Mouse (Mus musculus): Measurements from ENCODE around the gene Yars. TPM values are rescaled to one million over a fixed set of nuclear protein-coding genes. Genes with fewer than 3 reads are reported as not detected.

The Yars gene
- polyA plus RNA-seq, 1 experiment from 2014 or later = 115 TPM

- Histone ChIP-seq H3K27me3 (ENCODE audit: control insufficient read depth, insufficient read depth, low read length) (peaks cover 41% of the 10 kb centered on the region), H3K4me2 (ENCODE audit: low read depth) (no peak overlapping the region), H3K9me3 (ENCODE audit: control insufficient read depth, low read length) (no peaks in the 10 kb centered on the region), H3K36me3 (ENCODE audit: control insufficient read depth, insufficient read depth, low read length) (no peaks in the 10 kb centered on the region), H3K27ac (ENCODE audit: low read depth, low read length) (no peak overlapping the region), H3K4me1 (ENCODE audit: control insufficient read depth, insufficient read depth, low read length) (peaks cover 12% of the 10 kb centered on the region), H3K9ac (ENCODE audit: low read length) (no peak overlapping the region), H3K4me3 (ENCODE audit: low read depth, low read length) (no peak overlapping the region)
- 27% methylated on average over 7 of the region's 7 CpGs for WGBS
- DNase-seq (ENCODE audit: low spot score) (no peak), ATAC-seq (ENCODE audit: insufficient read depth, low FRiP score, low TSS enrichment) (no peak)
Measured at GRCm38 (mm10) chr4:129249288-129249687, 59.7 kb downstream of the Yars start.

- no peak overlapping the region for H3K4me3 ChIP-seq (ENCODE audit: low read depth, low read length)
- DNase-seq (ENCODE audit: low spot score) (no peak), ATAC-seq (ENCODE audit: insufficient read depth, low FRiP score, low TSS enrichment) (no peak)
- H3K27me3 ChIP-seq (ENCODE audit: control insufficient read depth, insufficient read depth, low read length) = peaks cover 41% of the 10 kb centered on the region
- 13% methylated on average over 15 of the region's 15 CpGs for WGBS
- no peaks in the 10 kb centered on the region for H3K36me3 ChIP-seq (ENCODE audit: control insufficient read depth, insufficient read depth, low read length)
- H3K9me3 ChIP-seq (ENCODE audit: control insufficient read depth, low read length) = no peaks in the 10 kb centered on the region
- H3K27ac ChIP-seq (ENCODE audit: low read depth, low read length) = no peak overlapping the region
- H3K4me1 ChIP-seq (ENCODE audit: control insufficient read depth, insufficient read depth, low read length) = peaks cover 12% of the 10 kb centered on the region
- H3K9ac ChIP-seq (ENCODE audit: low read length) = peak overlapping the region; percentile 7; the same call in 1 of the 2 replicates
- peak overlapping the region; percentile 23 for H3K4me2 ChIP-seq (ENCODE audit: low read depth)
Measured at GRCm38 (mm10) chr4:129250759-129251481, 61.4 kb downstream of the Yars start.

GRCm38 (mm10) chr4:129251482-129252125 lies 62.0 kb downstream of the Yars start:
- peak; percentile 48 for DNase-seq (ENCODE audit: low spot score)
- Histone ChIP-seq H3K4me1 (ENCODE audit: control insufficient read depth, insufficient read depth, low read length) (peaks cover 15% of the 10 kb centered on the region), H3K9me3 (ENCODE audit: control insufficient read depth, low read length) (no peaks in the 10 kb centered on the region), H3K27ac (ENCODE audit: low read depth, low read length) (no peak overlapping the region), H3K9ac (ENCODE audit: low read length) (peak overlapping the region; percentile 7; the same call in 1 of the 2 replicates), H3K27me3 (ENCODE audit: control insufficient read depth, insufficient read depth, low read length) (peaks cover 36% of the 10 kb centered on the region), H3K4me3 (ENCODE audit: low read depth, low read length) (no peak overlapping the region), H3K36me3 (ENCODE audit: control insufficient read depth, insufficient read depth, low read length) (no peaks in the 10 kb centered on the region), H3K4me2 (ENCODE audit: low read depth) (peak overlapping the region; percentile 23)
- peak; percentile 41; the same call in 1 of the 2 replicates for ATAC-seq (ENCODE audit: insufficient read depth, low FRiP score, low TSS enrichment)
- 1% methylated on average over 15 of the region's 15 CpGs for WGBS

GRCm38 (mm10) chr4:129252492-129252891 lies 62.9 kb downstream of the Yars start:
- H3K9ac ChIP-seq (ENCODE audit: low read length) = no peak overlapping the region
- H3K4me1 ChIP-seq (ENCODE audit: control insufficient read depth, insufficient read depth, low read length) = peaks cover 15% of the 10 kb centered on the region
- no peak for ATAC-seq (ENCODE audit: insufficient read depth, low FRiP score, low TSS enrichment)
- no peak for DNase-seq (ENCODE audit: low spot score)
- H3K4me3 ChIP-seq (ENCODE audit: low read depth, low read length) = no peak overlapping the region
- no peak overlapping the region for H3K27ac ChIP-seq (ENCODE audit: low read depth, low read length)
- no peak overlapping the region for H3K4me2 ChIP-seq (ENCODE audit: low read depth)
- no peaks in the 10 kb centered on the region for H3K36me3 ChIP-seq (ENCODE audit: control insufficient read depth, insufficient read depth, low read length)
- WGBS = 89% methylated on average over 2 of the region's 2 CpGs
- H3K9me3 ChIP-seq (ENCODE audit: control insufficient read depth, low read length) = no peaks in the 10 kb centered on the region
- peaks cover 27% of the 10 kb centered on the region for H3K27me3 ChIP-seq (ENCODE audit: control insufficient read depth, insufficient read depth, low read length)

- Histone ChIP-seq H3K9ac (ENCODE audit: low read length) (no peak overlapping the region), H3K4me2 (ENCODE audit: low read depth) (no peak overlapping the region), H3K36me3 (ENCODE audit: control insufficient read depth, insufficient read depth, low read length) (no peaks in the 10 kb centered on the region), H3K4me1 (ENCODE audit: control insufficient read depth, insufficient read depth, low read length) (peaks cover 11% of the 10 kb centered on the region; the same call in 1 of the 2 replicates), H3K9me3 (ENCODE audit: control insufficient read depth, low read length) (no peaks in the 10 kb centered on the region), H3K27ac (ENCODE audit: low read depth, low read length) (no peak overlapping the region), H3K4me3 (ENCODE audit: low read depth, low read length) (no peak overlapping the region), H3K27me3 (ENCODE audit: control insufficient read depth, insufficient read depth, low read length) (peaks cover 9% of the 10 kb centered on the region; the same call in 1 of the 2 replicates)
- no peak for DNase-seq (ENCODE audit: low spot score)
- WGBS = 90% methylated on average over 3 of the region's 3 CpGs
- ATAC-seq (ENCODE audit: insufficient read depth, low FRiP score, low TSS enrichment) = no peak
Measured at GRCm38 (mm10) chr4:129254571-129254970, 65.0 kb downstream of the Yars start.

DNA sequence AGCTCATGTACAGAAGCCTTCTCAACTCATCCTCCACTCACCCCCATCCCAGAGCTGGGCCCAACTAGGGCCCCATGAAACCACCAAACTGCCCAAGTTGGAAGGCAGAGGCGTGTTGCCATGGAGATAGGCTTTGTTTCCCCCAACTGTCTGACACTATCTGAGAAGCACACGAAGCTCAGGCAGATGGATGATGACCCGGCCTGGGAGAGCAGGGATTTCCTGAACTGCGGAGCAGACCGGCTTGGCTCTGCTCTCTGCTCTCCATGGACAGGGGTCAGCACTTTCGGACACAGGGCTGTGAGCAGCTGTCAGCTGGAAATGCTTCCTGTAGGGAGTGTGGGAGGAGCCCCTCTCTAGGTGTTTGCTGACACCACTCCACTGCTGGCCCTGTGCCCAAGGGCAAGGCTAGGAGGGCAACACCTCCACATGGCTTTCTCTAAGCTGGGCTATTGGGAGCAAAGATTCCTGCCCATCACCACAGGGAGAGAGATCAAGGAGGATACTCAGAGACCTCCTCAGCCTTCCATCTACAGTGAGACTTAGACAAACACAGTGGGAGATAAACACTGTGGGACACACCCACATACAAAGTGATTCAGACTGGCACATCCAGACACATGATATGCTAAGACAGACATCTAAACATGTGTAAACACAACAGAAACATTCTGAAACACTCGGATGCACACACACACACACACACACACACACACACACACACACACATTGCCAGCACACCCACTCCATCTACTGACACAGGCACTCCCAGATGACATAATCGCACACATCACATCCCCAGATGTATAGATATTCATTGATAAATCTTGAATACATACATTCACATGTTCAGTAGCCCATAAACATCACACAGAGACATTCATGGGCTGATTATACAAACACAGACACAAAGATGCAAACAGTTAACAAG lies 67.2 kb downstream of the Yars start:
- WGBS = 32% methylated on average over 8 of the region's 8 CpGs
- H3K4me3 ChIP-seq (ENCODE audit: low read depth, low read length) = no peak overlapping the region
- 0 out of 2 replicates have a peak overlapping the region, but pooled peaks have one; percentile 11 for H3K27ac ChIP-seq (ENCODE audit: low read depth, low read length)
- peaks cover 6% of the 10 kb centered on the region for H3K4me1 ChIP-seq (ENCODE audit: control insufficient read depth, insufficient read depth, low read length)
- H3K9me3 ChIP-seq (ENCODE audit: control insufficient read depth, low read length) = no peaks in the 10 kb centered on the region
- no peaks in the 10 kb centered on the region for H3K36me3 ChIP-seq (ENCODE audit: control insufficient read depth, insufficient read depth, low read length)
- H3K27me3 ChIP-seq (ENCODE audit: control insufficient read depth, insufficient read depth, low read length) = no peaks in the 10 kb centered on the region
- DNase-seq (ENCODE audit: low spot score) (peak; percentile 45), ATAC-seq (ENCODE audit: insufficient read depth, low FRiP score, low TSS enrichment) (no peak)
- H3K4me2 ChIP-seq (ENCODE audit: low read depth) = no peak overlapping the region
- H3K9ac ChIP-seq (ENCODE audit: low read length) = no peak overlapping the region

GRCm38 (mm10) chr4:129259101-129259500 lies 69.5 kb downstream of the Yars start:
- H3K9me3 ChIP-seq (ENCODE audit: control insufficient read depth, low read length) = no peaks in the 10 kb centered on the region
- no peak for DNase-seq (ENCODE audit: low spot score)
- H3K4me2 ChIP-seq (ENCODE audit: low read depth) = no peak overlapping the region
- H3K36me3 ChIP-seq (ENCODE audit: control insufficient read depth, insufficient read depth, low read length) = no peaks in the 10 kb centered on the region
- H3K27me3 ChIP-seq (ENCODE audit: control insufficient read depth, insufficient read depth, low read length) = no peaks in the 10 kb centered on the region
- no peak overlapping the region for H3K9ac ChIP-seq (ENCODE audit: low read length)
- ATAC-seq (ENCODE audit: insufficient read depth, low FRiP score, low TSS enrichment) = no peak
- H3K4me1 ChIP-seq (ENCODE audit: control insufficient read depth, insufficient read depth, low read length) = peaks cover 10% of the 10 kb centered on the region
- 75% methylated on average over 4 of the region's 4 CpGs for WGBS
- H3K27ac ChIP-seq (ENCODE audit: low read depth, low read length) = no peak overlapping the region
- no peak overlapping the region for H3K4me3 ChIP-seq (ENCODE audit: low read depth, low read length)

DNA sequence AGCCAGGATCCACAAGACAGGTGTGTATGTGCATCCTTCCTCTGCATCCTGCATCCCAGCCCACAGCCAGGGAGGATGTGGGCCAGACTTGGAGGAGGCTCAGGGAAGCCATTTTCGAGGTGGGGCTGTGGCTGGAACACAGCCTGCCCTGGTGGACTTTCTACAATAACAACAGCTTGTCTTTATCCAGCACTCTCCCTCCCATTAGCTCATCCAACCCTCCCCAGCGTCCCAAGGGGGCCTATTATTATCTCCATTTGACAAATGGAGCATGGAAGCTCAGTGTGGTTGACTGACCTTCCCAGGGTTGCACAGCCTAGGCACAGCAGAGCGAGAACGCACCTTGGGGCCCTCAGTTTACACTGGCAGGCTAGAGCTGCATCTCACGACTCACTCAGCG lies 71.1 kb downstream of the Yars start:
- Histone ChIP-seq H3K36me3 (ENCODE audit: control insufficient read depth, insufficient read depth, low read length) (no peaks in the 10 kb centered on the region), H3K9me3 (ENCODE audit: control insufficient read depth, low read length) (no peaks in the 10 kb centered on the region), H3K27ac (ENCODE audit: low read depth, low read length) (no peak overlapping the region), H3K4me1 (ENCODE audit: control insufficient read depth, insufficient read depth, low read length) (peaks cover 10% of the 10 kb centered on the region), H3K27me3 (ENCODE audit: control insufficient read depth, insufficient read depth, low read length) (no peaks in the 10 kb centered on the region), H3K4me2 (ENCODE audit: low read depth) (no peak overlapping the region), H3K4me3 (ENCODE audit: low read depth, low read length) (no peak overlapping the region), H3K9ac (ENCODE audit: low read length) (0 out of 2 replicates have a peak overlapping the region, but pooled peaks have one; percentile 1)
- WGBS = 25% methylated on average over 6 of the region's 6 CpGs
- no peak for ATAC-seq (ENCODE audit: insufficient read depth, low FRiP score, low TSS enrichment)
- no peak for DNase-seq (ENCODE audit: low spot score)

Measured in neural tube, embryonic 11.5 days (tissue).